ENCODE assay signal across 23 mouse cellular contexts in the genomic region with DNA sequence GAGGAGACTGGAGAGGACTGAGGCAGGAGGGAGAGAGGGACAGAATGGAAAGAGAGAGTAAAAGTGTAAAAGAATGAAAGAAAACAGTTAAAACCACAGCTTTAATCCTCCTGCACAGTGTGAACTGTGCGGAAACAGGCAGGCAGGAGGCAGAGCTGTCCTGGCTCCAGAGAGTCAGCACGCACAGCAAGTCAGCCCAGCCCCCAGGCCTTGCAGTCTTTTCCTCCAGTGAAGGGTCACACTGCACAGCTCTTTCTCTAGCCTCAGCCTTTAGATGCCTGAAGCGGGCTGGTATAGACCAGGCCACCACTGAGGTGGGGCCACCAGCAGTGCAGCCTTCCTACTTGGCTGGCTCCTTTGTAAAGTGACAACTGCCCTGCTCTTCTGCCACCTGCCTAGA. TPM values are rescaled to one million over a fixed set of nuclear protein-coding genes. Genes with fewer than 3 reads are reported as not detected.
"Had no signal": no experiment of that assay in that cellular context is flagged by ENCODE, and none has a peak within 500 bp of the region (broad histone marks: within the 10 kb centered on the region; RNA-seq: fewer than 3 reads in every experiment).

No protein-coding gene starts in this region.

- H3K9me3 ChIP-seq: liver, embryonic 13.5 days; neural tube, embryonic 13.5 days; stomach, embryonic 15.5 days had no signal

- ATAC-seq: liver, postnatal 0 days had no signal

- H3K9ac ChIP-seq: liver, embryonic 13.5 days; liver, postnatal 0 days; neural tube, embryonic 13.5 days; stomach, embryonic 15.5 days had no signal

- H3K4me2 ChIP-seq: liver, embryonic 13.5 days; neural tube, embryonic 13.5 days; stomach, embryonic 15.5 days had no signal

- H3K4me1 ChIP-seq: neural tube, embryonic 13.5 days; stomach, embryonic 15.5 days had no signal

- H3K27ac ChIP-seq: layer of hippocampus, adult 2 months; liver, embryonic 13.5 days; neural tube, embryonic 13.5 days; stomach, embryonic 15.5 days had no signal

- H3K27me3 ChIP-seq: liver, embryonic 13.5 days; neural tube, embryonic 13.5 days; stomach, embryonic 15.5 days had no signal

- DNase-seq: kidney, postnatal 10 days; kidney, postnatal 4 days; liver; liver, embryonic 13.5 days; liver, postnatal 0 days; lung, postnatal 36 days; midbrain, embryonic 14.5 days; right cerebral cortex, postnatal 14 days; thymus, adult 2 months; thymus, postnatal 25 days had no signal

- H3K4me3 ChIP-seq: layer of hippocampus, adult 2 months; liver, embryonic 13.5 days; neural tube, embryonic 13.5 days; stomach, embryonic 15.5 days had no signal

RNA-seq across cellular contexts. Expression of a gene that starts 27.7 kb away (rescaled TPM):
- total RNA-seq: layer of hippocampus, adult 2 months; layer of hippocampus, postnatal 14 days; left cerebral cortex, adult 18-20 months; left cerebral cortex, postnatal 14 days; megakaryocyte progenitor cell, adult 5-6 weeks; monocyte, adult 5-6 weeks had no signal
- polyA plus RNA-seq: kidney, embryonic 14.5 days; limb, embryonic 11.5 days; liver, embryonic 13.5 days; liver, postnatal 0 days; lung, embryonic 16.5 days; midbrain, embryonic 14.5 days; neural tube, embryonic 13.5 days; spleen, adult 2 months; stomach, embryonic 15.5 days; thymus, adult 2 months; urinary bladder, adult 2 months had no signal

RNA-seq across cellular contexts. Expression of a gene that starts 30.4 kb away (rescaled TPM):
- total RNA-seq: layer of hippocampus, adult 2 months; left cerebral cortex, postnatal 14 days; megakaryocyte progenitor cell, adult 5-6 weeks; monocyte, adult 5-6 weeks had no signal
- polyA plus RNA-seq: kidney, embryonic 14.5 days; limb, embryonic 11.5 days; liver, embryonic 13.5 days; liver, postnatal 0 days; lung, embryonic 16.5 days; midbrain, embryonic 14.5 days; stomach, embryonic 15.5 days had no signal
